Mouse (Mus musculus): ENCODE measurements around the gene Dpp4.

- TF ChIP-seq POLR2A (IDR thresholded peaks at IDR 0.05; ENCODE audit: borderline replicate concordance, low read depth, low read length) (no peak), CTCF (IDR thresholded peaks at IDR 0.05; ENCODE audit: low read depth, low read length) (no peak)
Observed at GRCm38 (mm10) chr2:62460815-62461450, 48.9 kb upstream of the Dpp4 start.

Measured in bone marrow macrophage, adult 2 months (primary cell).